Mouse (Mus musculus) olfactory bulb, adult 2 months (tissue): Measurements from ENCODE around the gene Gpr18.

ENCODE experiments used
- CTCF ChIP-seq: fragments of 200-500 bp; IDR thresholded peaks from 2 replicates; pipeline ENCODE4 v1.5.1; 2012; ENCODE audit warnings: low read depth, mild to moderate bottlenecking, low read length, moderate library complexity; ENCODE audit not compliant: insufficient read depth
- POLR2A ChIP-seq: fragments of 200-500 bp; IDR thresholded peaks from 2 replicates; pipeline ENCODE4 v1.6.1; 2012; ENCODE audit warnings: mild to moderate bottlenecking, low read depth, low read length, moderate library complexity; ENCODE audit not compliant: insufficient read depth

- TF ChIP-seq POLR2A: no peak
- no peak for TF ChIP-seq CTCF
Measured at GRCm38 (mm10) chr14:121931594-121931993, 16.0 kb upstream of the Gpr18 start.
